Mouse (Mus musculus): Measurements from ENCODE around the gene Selenom.

DNA sequence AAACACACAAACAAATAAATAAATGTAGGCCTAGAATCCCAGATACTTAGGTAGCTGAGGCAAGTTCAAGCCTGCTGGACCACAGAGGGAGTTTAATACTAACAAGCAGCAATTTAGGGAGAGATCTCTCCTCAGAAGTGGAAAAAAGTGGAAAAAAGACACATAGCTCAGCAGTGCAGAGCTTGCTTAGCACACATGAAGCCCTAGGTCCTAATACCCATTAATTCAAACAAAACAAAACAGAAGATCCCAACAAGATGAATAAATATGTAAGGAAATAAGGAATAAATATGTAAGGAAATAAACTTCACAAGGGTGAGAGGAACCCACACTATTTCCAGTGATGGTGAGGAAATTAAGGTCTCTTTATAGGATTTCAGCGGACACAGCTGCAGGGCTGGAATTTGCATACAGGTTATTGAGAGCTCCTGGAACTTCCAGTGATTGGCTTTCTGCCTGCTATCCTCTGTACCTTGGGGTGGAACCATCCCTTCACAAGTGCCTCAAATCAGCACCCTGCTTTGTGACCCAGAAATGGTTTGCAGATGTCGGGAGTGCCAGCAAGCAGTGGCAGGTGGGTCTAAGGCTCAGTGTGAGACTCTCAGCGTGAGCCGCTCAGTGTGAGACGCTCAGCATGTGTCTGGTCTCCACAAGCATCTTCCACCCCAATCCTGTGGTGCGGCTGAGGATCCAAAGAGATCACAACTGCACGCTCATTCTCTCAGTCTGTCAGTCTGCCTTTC is 9.5 kb downstream of the Selenom start:
- no peak for TF ChIP-seq CTCF (conservative IDR thresholded peaks at IDR 0.05; ENCODE audit: low read length)
- TF ChIP-seq NANOG (IDR thresholded peaks at IDR 0.05; ENCODE audit: borderline replicate concordance, low read length), result no peak

All from E14TG2a.4 (cell line).